Comparison of ENCODE assay signal across 7 mouse cellular contexts in the genomic region with DNA sequence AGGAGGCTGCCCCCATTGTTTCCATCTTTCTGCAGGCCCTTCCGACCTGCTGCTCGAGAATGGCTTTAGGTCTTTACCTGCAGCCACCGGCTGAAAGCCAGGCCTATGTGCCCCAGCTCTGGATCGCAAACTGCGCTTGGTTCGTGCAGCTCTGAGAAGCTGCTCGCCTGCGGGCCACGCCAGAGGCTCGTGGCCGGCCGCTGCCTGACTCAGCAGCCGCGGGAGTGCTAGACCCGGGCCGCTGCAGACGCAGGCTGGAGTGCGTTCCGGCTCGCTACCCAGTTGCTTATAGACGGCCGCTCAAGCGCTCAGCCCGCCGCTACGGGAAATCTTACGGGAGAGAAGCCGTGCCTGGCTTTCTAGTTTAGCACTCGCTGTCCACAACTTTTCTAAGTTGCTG. TPM values are rescaled to one million over a fixed set of nuclear protein-coding genes. Genes with fewer than 3 reads are reported as not detected.
DNase-seq lines count a peak whose midpoint lies in the region; ATAC-seq lines count a peak whose summit lies in the region.

No protein-coding gene starts in this region.

- under 1% methylated on average over 29 of the region's 29 CpGs for WGBS in embryonic facial prominence, embryonic 13.5 days
- under 1% methylated on average over 29 of the region's 29 CpGs for WGBS in kidney, embryonic 15.5 days
- under 1% methylated on average over 29 of the region's 29 CpGs for WGBS in midbrain, embryonic 12.5 days

- ATAC-seq in CD4-positive, CD25-positive, alpha-beta regulatory T cell, adult 4 months = peak; percentile 10
- no peak for ATAC-seq in embryonic facial prominence, embryonic 13.5 days (ENCODE audit: insufficient number of reproducible peaks, insufficient read depth, low FRiP score, low TSS enrichment, low read depth)
- ATAC-seq in kidney, embryonic 15.5 days (replicated peaks; ENCODE audit: low FRiP score) = 0 out of 2 replicates have a peak, but pooled peaks have one; percentile 24
- ATAC-seq in midbrain, embryonic 12.5 days (ENCODE audit: low FRiP score, low read depth) = no peak

- DNase-seq in A20 (ENCODE audit: low read depth, low spot score) = peak; percentile 76
- peak; percentile 65 for DNase-seq in thymus, postnatal 4 days
- no peak for DNase-seq in layer of hippocampus, adult 18-20 months (ENCODE audit: low spot score in 2 of 2)

- H3K4me3 ChIP-seq in embryonic facial prominence, embryonic 13.5 days = peak overlapping the region; percentile 99
- H3K4me3 ChIP-seq in kidney, embryonic 15.5 days (replicated peaks) = peak overlapping the region; percentile 98
- peak overlapping the region; percentile 95 for H3K4me3 ChIP-seq in midbrain, embryonic 12.5 days

- H3K36me3 ChIP-seq in embryonic facial prominence, embryonic 13.5 days = peaks cover 22% of the 10 kb centered on the region
- H3K36me3 ChIP-seq in kidney, embryonic 15.5 days = peaks cover 13% of the 10 kb centered on the region
- peaks cover 15% of the 10 kb centered on the region for H3K36me3 ChIP-seq in midbrain, embryonic 12.5 days

- peak overlapping the region; percentile 48; the same call in 1 of the 2 replicates for H3K27ac ChIP-seq in embryonic facial prominence, embryonic 13.5 days
- H3K27ac ChIP-seq in kidney, embryonic 15.5 days = peak overlapping the region; percentile 92
- H3K27ac ChIP-seq in midbrain, embryonic 12.5 days (replicated peaks) = peak overlapping the region; percentile 75

- peaks cover 32% of the 10 kb centered on the region for H3K4me1 ChIP-seq in embryonic facial prominence, embryonic 13.5 days
- H3K4me1 ChIP-seq in kidney, embryonic 15.5 days = peaks cover 48% of the 10 kb centered on the region
- peaks cover 45% of the 10 kb centered on the region for H3K4me1 ChIP-seq in midbrain, embryonic 12.5 days

- H3K27me3 ChIP-seq in embryonic facial prominence, embryonic 13.5 days = no peaks in the 10 kb centered on the region
- H3K27me3 ChIP-seq in kidney, embryonic 15.5 days = no peaks in the 10 kb centered on the region
- no peaks in the 10 kb centered on the region for H3K27me3 ChIP-seq in midbrain, embryonic 12.5 days

- H3K9me3 ChIP-seq in embryonic facial prominence, embryonic 13.5 days = no peaks in the 10 kb centered on the region
- H3K9me3 ChIP-seq in kidney, embryonic 15.5 days (replicated peaks) = no peaks in the 10 kb centered on the region
- no peaks in the 10 kb centered on the region for H3K9me3 ChIP-seq in midbrain, embryonic 12.5 days

- peak overlapping the region; percentile 99 for H3K4me2 ChIP-seq in embryonic facial prominence, embryonic 13.5 days
- H3K4me2 ChIP-seq in kidney, embryonic 15.5 days = peak overlapping the region; percentile 85
- H3K4me2 ChIP-seq in midbrain, embryonic 12.5 days (replicated peaks) = peak overlapping the region; percentile 95

- H3K9ac ChIP-seq in embryonic facial prominence, embryonic 13.5 days = peak overlapping the region; percentile 97
- peak overlapping the region; percentile 90 for H3K9ac ChIP-seq in kidney, embryonic 15.5 days
- H3K9ac ChIP-seq in midbrain, embryonic 12.5 days (replicated peaks) = peak overlapping the region; percentile 97

RNA-seq across cellular contexts. Expression of a gene that starts 0.7 kb away (rescaled TPM):
- polyA plus RNA-seq in CD4-positive, CD25-positive, alpha-beta regulatory T cell, adult 4 months (2017; shearing (Covaris generic)) = 10 to 100 TPM; 23.7 to 27.1 TPM
- polyA plus RNA-seq in embryonic facial prominence, embryonic 13.5 days (2015; fragmentation: Nextera tagmentation; extraction: Ambion mirVana) = 21.7 and 23.5 TPM in 2 replicates
- 20.0 and 20.6 TPM in 2 replicates for polyA plus RNA-seq in kidney, embryonic 15.5 days (2015; fragmentation: Nextera tagmentation; extraction: Ambion mirVana)
- 19.9 and 20.5 TPM in 2 replicates for polyA plus RNA-seq in midbrain, embryonic 12.5 days (2016; fragmentation: Nextera tagmentation; extraction: Ambion mirVana)
- total RNA-seq in layer of hippocampus, adult 18-20 months (2021) = 10 to 100 TPM; 29.1 to 30.4 TPM

RNA-seq across cellular contexts. Expression of a gene that starts 22.7 kb away (rescaled TPM):
- polyA plus RNA-seq in CD4-positive, CD25-positive, alpha-beta regulatory T cell, adult 4 months (2017; shearing (Covaris generic)) = 10 to 100 TPM in 1 of 2 experiments, 1 to 10 TPM in 1; 9.6 to 10.3 TPM
- polyA plus RNA-seq in embryonic facial prominence, embryonic 13.5 days (2015; fragmentation: Nextera tagmentation; extraction: Ambion mirVana) = 34.0 and 34.3 TPM in 2 replicates
- 36.4 and 40.3 TPM in 2 replicates for polyA plus RNA-seq in kidney, embryonic 15.5 days (2015; fragmentation: Nextera tagmentation; extraction: Ambion mirVana)
- polyA plus RNA-seq in midbrain, embryonic 12.5 days (2016; fragmentation: Nextera tagmentation; extraction: Ambion mirVana) = 87.2 and 87.5 TPM in 2 replicates
- 10 to 100 TPM; 69.9 to 70.6 TPM for total RNA-seq in layer of hippocampus, adult 18-20 months (2021)

RNA-seq across cellular contexts. Expression of a gene that starts 22.7 kb away (rescaled TPM):
- under 1 TPM; 0.28 to 0.46 TPM for polyA plus RNA-seq in CD4-positive, CD25-positive, alpha-beta regulatory T cell, adult 4 months (2017; shearing (Covaris generic))
- polyA plus RNA-seq in embryonic facial prominence, embryonic 13.5 days (2015; fragmentation: Nextera tagmentation; extraction: Ambion mirVana) = 0.25 and 0.55 TPM in 2 replicates
- polyA plus RNA-seq in kidney, embryonic 15.5 days (2015; fragmentation: Nextera tagmentation; extraction: Ambion mirVana) = 0.58 and 0.71 TPM in 2 replicates
- 0.64 and 0.86 TPM in 2 replicates for polyA plus RNA-seq in midbrain, embryonic 12.5 days (2016; fragmentation: Nextera tagmentation; extraction: Ambion mirVana)
- 1 to 10 TPM; 4.7 to 5.7 TPM for total RNA-seq in layer of hippocampus, adult 18-20 months (2021)

RNA-seq across cellular contexts. Expression of a gene that starts 28.4 kb away (rescaled TPM):
- 1 to 10 TPM; 4.9 to 6.6 TPM for polyA plus RNA-seq in CD4-positive, CD25-positive, alpha-beta regulatory T cell, adult 4 months (2017; shearing (Covaris generic))
- 45.4 and 46.9 TPM in 2 replicates for polyA plus RNA-seq in embryonic facial prominence, embryonic 13.5 days (2015; fragmentation: Nextera tagmentation; extraction: Ambion mirVana)
- polyA plus RNA-seq in kidney, embryonic 15.5 days (2015; fragmentation: Nextera tagmentation; extraction: Ambion mirVana) = 81.6 and 82.0 TPM in 2 replicates
- 177 and 223 TPM in 2 replicates for polyA plus RNA-seq in midbrain, embryonic 12.5 days (2016; fragmentation: Nextera tagmentation; extraction: Ambion mirVana)
- 10 to 100 TPM; 82.1 to 87.0 TPM for total RNA-seq in layer of hippocampus, adult 18-20 months (2021)

RNA-seq across cellular contexts. Expression of a gene that starts 38.4 kb away (rescaled TPM):
- 10 to 100 TPM in 1 of 2 experiments, 1 to 10 TPM in 1; 10.0 to 18.7 TPM for polyA plus RNA-seq in CD4-positive, CD25-positive, alpha-beta regulatory T cell, adult 4 months (2017; shearing (Covaris generic))
- 254 and 255 TPM in 2 replicates for polyA plus RNA-seq in embryonic facial prominence, embryonic 13.5 days (2015; fragmentation: Nextera tagmentation; extraction: Ambion mirVana)
- polyA plus RNA-seq in kidney, embryonic 15.5 days (2015; fragmentation: Nextera tagmentation; extraction: Ambion mirVana) = 243 and 247 TPM in 2 replicates
- polyA plus RNA-seq in midbrain, embryonic 12.5 days (2016; fragmentation: Nextera tagmentation; extraction: Ambion mirVana) = 437 and 465 TPM in 2 replicates
- total RNA-seq in layer of hippocampus, adult 18-20 months (2021) = 100 to 1,000 TPM; 493 to 502 TPM

Comparison
In these comparisons a context has a peak if more than half of its experiments do, and no peak if none do; other contexts are left out.
1. DNase-seq: peak in A20 (single experiment) and thymus, postnatal 4 days (single experiment); none in layer of hippocampus, adult 18-20 months (0 of 2).
2. ATAC-seq: peak in CD4-positive, CD25-positive, alpha-beta regulatory T cell, adult 4 months (single experiment) and kidney, embryonic 15.5 days (single experiment); none in embryonic facial prominence, embryonic 13.5 days (single experiment) and midbrain, embryonic 12.5 days (single experiment).
3. Peak in every context shown above with its lines, with median percentiles within 50 percentile points of each other: H3K27ac ChIP-seq, H3K4me2 ChIP-seq, H3K4me3 ChIP-seq and H3K9ac ChIP-seq.